Comparison of ENCODE assay signal across 18 mouse cellular contexts in genomic region chr11:117619581-117619980, GRCm38 (mm10). TPM values are rescaled to one million over a fixed set of nuclear protein-coding genes. Genes with fewer than 3 reads are reported as not detected.
DNase-seq lines count a peak whose midpoint lies in the region; ATAC-seq and TF ChIP-seq lines count a peak whose summit lies in the region.
"Had no signal": no experiment of that assay in that cellular context is flagged by ENCODE, and none has a peak within 500 bp of the region (broad histone marks: within the 10 kb centered on the region; RNA-seq: fewer than 3 reads in every experiment).

No protein-coding gene starts in this region.

- no peak for ATAC-seq in midbrain, embryonic 14.5 days (ENCODE audit: low FRiP score, low TSS enrichment)
- no peak for ATAC-seq in midbrain, embryonic 11.5 days (ENCODE audit: low FRiP score)
- ATAC-seq in midbrain, embryonic 15.5 days (replicated peaks): no peak
- no peak for ATAC-seq in heart, embryonic 11.5 days (replicated peaks; ENCODE audit: insufficient number of reproducible peaks, low FRiP score, low TSS enrichment)
- no peak for ATAC-seq in cerebellum, adult (ENCODE audit: insufficient number of reproducible peaks, low FRiP score, low TSS enrichment)
- ATAC-seq: activated CD4-positive, CD25-positive, alpha-beta regulatory T cell, adult 4 months; lung, postnatal 0 days had no signal

- H3K36me3 ChIP-seq in midbrain, embryonic 14.5 days (ENCODE audit: control insufficient read depth, insufficient read depth, low read length): no peaks in the 10 kb centered on the region
- no peaks in the 10 kb centered on the region for H3K36me3 ChIP-seq in midbrain, embryonic 11.5 days (ENCODE audit: control insufficient read depth, insufficient read depth, low read length)
- no peaks in the 10 kb centered on the region for H3K36me3 ChIP-seq in midbrain, embryonic 15.5 days (replicated peaks)
- H3K36me3 ChIP-seq in heart, embryonic 11.5 days (ENCODE audit: control insufficient read depth, insufficient read depth, low read length): no peaks in the 10 kb centered on the region
- H3K36me3 ChIP-seq: heart, embryonic 10.5 days had no signal

- peaks cover 23% of the 10 kb centered on the region for H3K4me1 ChIP-seq in midbrain, embryonic 14.5 days (ENCODE audit: control insufficient read depth, insufficient read depth, low read length)
- peaks cover 6% of the 10 kb centered on the region; the same call in 1 of the 2 replicates for H3K4me1 ChIP-seq in midbrain, embryonic 11.5 days (ENCODE audit: control insufficient read depth, insufficient read depth, low read length)
- peaks cover 28% of the 10 kb centered on the region for H3K4me1 ChIP-seq in midbrain, embryonic 15.5 days
- H3K4me1 ChIP-seq in heart, embryonic 11.5 days (ENCODE audit: control insufficient read depth, insufficient read depth, low read length): peaks cover 9% of the 10 kb centered on the region; the same call in 1 of the 2 replicates
- H3K4me1 ChIP-seq: megakaryocyte, embryonic 14.5 days had no signal

- H3K4me2 ChIP-seq in midbrain, embryonic 14.5 days (ENCODE audit: low read length): no peak overlapping the region
- H3K4me2 ChIP-seq in midbrain, embryonic 11.5 days: no peak overlapping the region
- H3K4me2 ChIP-seq in midbrain, embryonic 15.5 days: no peak overlapping the region
- no peak overlapping the region for H3K4me2 ChIP-seq in heart, embryonic 11.5 days

- intact Hi-C loops in gastrocnemius, adult 2 months (cut with DNase I): loop anchor here (10.0 kb wide), 1 partner anchor 235 kb away; no protein-coding TSS in a partner anchor

- no peak for DNase-seq in gastrocnemius, adult 2 months
- no peak for DNase-seq in gastrocnemius, postnatal 25 days
- no peak for DNase-seq in midbrain, embryonic 14.5 days
- DNase-seq in midbrain, embryonic 11.5 days (ENCODE audit: low spot score, missing footprints): no peak
- no peak for DNase-seq in layer of hippocampus, postnatal 36 days
- DNase-seq: cerebellum, postnatal 14 days; gastrocnemius, postnatal 36 days; heart, postnatal 36 days; kidney, adult 9 months; thymus, postnatal 25 days had no signal

- no peaks in the 10 kb centered on the region for H3K27me3 ChIP-seq in midbrain, embryonic 14.5 days (ENCODE audit: control insufficient read depth, insufficient read depth, low read length)
- H3K27me3 ChIP-seq in midbrain, embryonic 11.5 days (ENCODE audit: control insufficient read depth, insufficient read depth, low read length): peaks cover 12% of the 10 kb centered on the region
- no peaks in the 10 kb centered on the region for H3K27me3 ChIP-seq in midbrain, embryonic 15.5 days (replicated peaks)
- peaks cover 48% of the 10 kb centered on the region for H3K27me3 ChIP-seq in heart, embryonic 11.5 days (ENCODE audit: control insufficient read depth, insufficient read depth, low read length)

- H3K4me3 ChIP-seq in gastrocnemius, adult 2 months: no peak overlapping the region
- no peak overlapping the region for H3K4me3 ChIP-seq in midbrain, embryonic 14.5 days (replicated peaks; ENCODE audit: low read depth, low read length)
- H3K4me3 ChIP-seq in midbrain, embryonic 11.5 days (ENCODE audit: low read depth, low read length): no peak overlapping the region
- H3K4me3 ChIP-seq in midbrain, embryonic 15.5 days: no peak overlapping the region
- no peak overlapping the region for H3K4me3 ChIP-seq in heart, embryonic 11.5 days (ENCODE audit: low read depth, low read length)
- H3K4me3 ChIP-seq: heart, embryonic 10.5 days; megakaryocyte, embryonic 14.5 days had no signal

- 56% methylated on average over 10 of the region's 10 CpGs for WGBS in midbrain, embryonic 14.5 days
- 68% methylated on average over 10 of the region's 10 CpGs for WGBS in midbrain, embryonic 11.5 days
- WGBS in midbrain, embryonic 15.5 days: 52% methylated on average over 10 of the region's 10 CpGs
- WGBS in heart, embryonic 11.5 days (ENCODE audit: insufficient replicate concordance): 41% methylated on average over 10 of the region's 10 CpGs

- TF ChIP-seq CTCF in gastrocnemius, adult 2 months (IDR thresholded peaks at IDR 0.05): no peak

- H3K27ac ChIP-seq in gastrocnemius, adult 2 months: peak overlapping the region; percentile 25; the same call in 1 of the 2 replicates
- peak overlapping the region; percentile 75; the same call in 1 of the 2 replicates for H3K27ac ChIP-seq in midbrain, embryonic 14.5 days (replicated peaks; ENCODE audit: low read depth, low read length)
- H3K27ac ChIP-seq in midbrain, embryonic 11.5 days (ENCODE audit: low read depth, low read length): no peak overlapping the region
- peak overlapping the region; percentile 38; the same call in 1 of the 2 replicates for H3K27ac ChIP-seq in midbrain, embryonic 15.5 days
- H3K27ac ChIP-seq in heart, embryonic 11.5 days (ENCODE audit: low read depth, low read length): no peak overlapping the region
- H3K27ac ChIP-seq: heart, embryonic 10.5 days; liver, embryonic 14.5 days had no signal

- H3K9me3 ChIP-seq in midbrain, embryonic 14.5 days (ENCODE audit: control insufficient read depth, low read length): no peaks in the 10 kb centered on the region
- no peaks in the 10 kb centered on the region for H3K9me3 ChIP-seq in midbrain, embryonic 11.5 days (ENCODE audit: control insufficient read depth, low read length)
- H3K9me3 ChIP-seq in midbrain, embryonic 15.5 days: no peaks in the 10 kb centered on the region
- no peaks in the 10 kb centered on the region for H3K9me3 ChIP-seq in heart, embryonic 11.5 days (replicated peaks; ENCODE audit: control insufficient read depth, low read length)
- H3K9me3 ChIP-seq: heart, embryonic 10.5 days had no signal

- no peak overlapping the region for H3K9ac ChIP-seq in midbrain, embryonic 14.5 days (replicated peaks; ENCODE audit: low read length)
- H3K9ac ChIP-seq in midbrain, embryonic 11.5 days (ENCODE audit: low read length): no peak overlapping the region
- H3K9ac ChIP-seq in midbrain, embryonic 15.5 days: no peak overlapping the region
- H3K9ac ChIP-seq in heart, embryonic 11.5 days (ENCODE audit: low read depth, low read length): no peak overlapping the region
- H3K9ac ChIP-seq: liver, embryonic 14.5 days had no signal

RNA-seq across cellular contexts. Expression of gene Tnrc6c, which starts 34.5 kb away (rescaled TPM):
- total RNA-seq in gastrocnemius, adult 2 months (2021): 10 to 100 TPM; 18.5 to 24.8 TPM
- total RNA-seq in gastrocnemius, postnatal 25 days (2021): 10 to 100 TPM; 17.2 to 18.2 TPM
- polyA plus RNA-seq in midbrain, embryonic 14.5 days (2014; fragmentation: Nextera tagmentation; extraction: Ambion mirVana): 34.0 and 35.1 TPM in 2 replicates
- polyA plus RNA-seq in midbrain, embryonic 11.5 days (2014; fragmentation: Nextera tagmentation; extraction: Ambion mirVana): 14.6 and 15.1 TPM in 2 replicates
- polyA plus RNA-seq in midbrain, embryonic 15.5 days (2015; fragmentation: Nextera tagmentation; extraction: Ambion mirVana): 32.5 and 35.4 TPM in 2 replicates
- polyA plus RNA-seq in heart, embryonic 11.5 days (2014; fragmentation: Nextera tagmentation; extraction: Ambion mirVana): 7.0 and 8.1 TPM in 2 replicates
- 10 to 100 TPM; 67.5 to 75.6 TPM for total RNA-seq in layer of hippocampus, postnatal 36 days (2021)

Comparison
In these comparisons a context has a peak if more than half of its experiments do, and no peak if none do; other contexts are left out.
1. H3K27ac ChIP-seq: peak in gastrocnemius, adult 2 months (single experiment), midbrain, embryonic 14.5 days (single experiment) and midbrain, embryonic 15.5 days (single experiment); none in midbrain, embryonic 11.5 days (single experiment) and heart, embryonic 11.5 days (single experiment).